Mouse (Mus musculus) frontal cortex, postnatal 25 days (tissue): ENCODE measurements at regions not wholly inside any gene's neighbourhood (a gene's known extent, or its start where the extent isn't known, plus 50 kb on each side); places are given as distances from the start of the nearest gene placed in this dataset.
"Not testable (repeated sequence)": the region's sequence is repeated elsewhere in the genome, so short reads cannot be mapped to it uniquely, and the experiment has no call there.

Source experiments
- DNase-seq, 2 experiments: peaks; one replicate each; pipeline ENCODE4 v3.0.0; 2022; ENCODE audit warnings: low spot score in 2 of 2

DNA sequence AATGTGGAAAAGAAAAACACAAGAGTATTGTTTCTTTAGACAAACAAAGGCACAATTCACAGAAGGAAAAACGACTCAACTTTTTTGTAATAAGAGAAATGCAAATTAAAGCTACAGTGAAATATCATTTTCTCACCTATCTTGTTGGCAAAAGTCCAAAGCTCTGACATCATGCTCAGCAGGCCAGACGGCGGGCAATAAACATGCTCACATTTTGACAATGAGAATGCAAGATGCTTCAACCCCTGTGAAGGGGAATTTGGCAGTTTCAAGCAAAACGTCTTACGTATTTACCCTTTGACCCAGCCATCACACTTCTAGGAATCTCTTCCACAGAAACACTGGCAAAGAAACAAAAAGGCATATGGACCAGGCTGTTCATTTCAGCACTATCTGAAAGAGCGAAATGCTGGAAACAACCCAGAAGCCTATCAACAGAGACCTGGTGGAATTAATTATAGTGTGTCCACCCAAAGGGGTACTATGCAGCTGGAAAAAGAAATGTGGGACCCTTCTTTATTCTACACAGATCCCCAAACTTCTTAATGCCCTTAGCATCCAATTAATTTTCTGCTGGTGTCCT lies 203.4 kb upstream of the 2610301B20Rik start:
- DNase-seq = no peak

DNA sequence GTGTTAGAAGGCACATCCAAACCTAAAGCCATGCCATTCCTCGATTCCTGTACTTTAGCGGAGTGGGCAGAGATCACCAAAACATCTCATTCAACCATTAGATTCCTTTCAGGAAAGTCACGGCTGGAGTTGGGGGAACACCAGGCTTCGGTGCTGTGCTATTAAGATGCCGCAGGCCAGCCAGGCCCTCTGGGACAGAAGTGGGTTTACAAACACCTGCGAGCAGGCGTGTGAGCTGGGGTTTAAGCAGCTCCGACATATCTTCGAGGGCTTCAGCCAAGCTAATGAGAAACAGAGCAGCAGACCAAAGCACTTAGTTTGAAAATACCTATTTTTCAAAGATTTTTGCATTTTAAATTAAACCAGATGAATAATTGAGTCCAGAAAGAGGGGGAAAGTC lies 183.2 kb upstream of the 2610301B20Rik start:
- DNase-seq = no peak

DNA sequence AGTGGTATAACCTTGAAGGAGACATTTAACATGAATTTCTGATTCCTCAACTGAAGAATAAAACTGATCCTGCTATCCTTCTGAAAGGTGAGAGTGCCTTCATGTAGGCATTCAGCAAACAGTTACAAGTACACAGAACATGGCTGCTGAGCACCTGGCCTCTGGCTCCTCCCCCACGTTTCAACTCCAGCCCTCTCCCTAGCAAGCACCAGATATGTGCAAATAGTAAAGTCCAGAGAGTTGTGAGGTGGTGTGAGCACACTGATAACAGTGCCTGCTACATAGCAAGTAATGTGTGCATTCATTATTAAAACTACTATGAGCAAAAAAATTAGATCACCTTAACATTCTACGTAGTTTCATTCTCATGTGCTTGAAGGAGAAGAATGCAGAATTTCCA lies 181.4 kb upstream of the 2610301B20Rik start:
- no peak for DNase-seq

DNA sequence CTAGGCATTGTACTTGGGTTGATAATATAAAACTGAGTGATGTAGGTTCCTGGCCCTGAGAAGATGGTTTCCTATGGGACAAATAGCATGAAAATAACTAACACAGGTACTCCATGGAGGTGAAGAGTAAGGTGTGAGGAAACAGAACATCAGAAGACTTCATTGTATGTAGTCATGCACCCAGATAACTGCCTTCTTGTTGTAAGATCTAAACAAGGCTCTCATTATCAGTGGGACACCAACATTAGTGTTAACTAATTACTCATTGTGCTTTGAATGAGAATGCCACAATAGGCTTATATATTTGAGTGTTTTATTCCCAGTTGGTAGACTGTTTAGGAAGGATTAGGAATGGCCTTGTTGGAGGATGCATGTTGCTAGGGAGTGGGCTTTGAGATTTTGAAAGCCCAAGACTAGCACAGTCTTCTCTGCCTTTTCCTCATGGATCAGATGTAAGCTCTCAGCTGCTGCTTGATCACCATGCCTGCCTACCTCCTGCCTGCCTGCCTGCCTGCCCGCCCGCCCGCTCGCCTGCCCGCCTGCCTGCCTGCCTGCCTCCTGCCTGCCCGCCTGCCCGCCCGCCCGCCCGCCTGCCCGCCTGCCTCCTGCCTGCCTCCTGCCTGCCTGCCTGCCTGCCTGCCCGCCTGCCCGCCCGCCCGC lies 180.7 kb upstream of the 2610301B20Rik start:
- no peak for DNase-seq

DNA sequence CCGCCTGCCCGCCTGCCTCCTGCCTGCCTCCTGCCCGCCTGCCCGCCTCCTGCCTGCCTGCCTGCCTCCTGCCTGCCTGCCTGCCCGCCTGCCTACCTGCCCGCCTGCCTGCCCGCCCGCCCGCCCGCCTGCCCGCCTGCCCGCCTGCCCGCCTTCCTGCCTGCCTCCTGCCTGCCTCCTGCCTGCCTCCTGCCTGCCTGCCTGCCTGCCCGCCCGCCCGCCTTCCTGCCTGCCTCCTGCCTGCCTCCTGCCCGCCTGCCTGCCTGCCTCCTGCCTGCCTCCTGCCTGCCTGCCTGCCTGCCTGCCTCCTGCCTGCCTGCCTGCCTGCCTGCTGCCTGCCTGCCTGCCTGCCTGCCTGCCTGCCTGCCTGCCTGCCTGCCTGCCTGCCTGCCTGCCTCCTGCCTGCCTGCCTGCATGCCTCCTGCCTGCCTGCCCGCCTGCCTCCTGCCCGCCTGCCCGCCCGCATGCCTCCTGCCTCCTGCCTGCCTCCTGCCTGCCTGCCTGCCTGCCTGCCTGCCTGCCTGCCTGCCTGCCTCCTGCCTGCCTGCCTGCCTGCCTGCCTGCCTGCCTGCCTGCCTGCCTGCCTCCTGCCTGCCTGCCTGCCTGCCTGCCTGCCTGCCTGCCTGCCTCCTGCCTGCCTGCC lies 180.1 kb upstream of the 2610301B20Rik start:
- not testable (repeated sequence) for DNase-seq

DNA sequence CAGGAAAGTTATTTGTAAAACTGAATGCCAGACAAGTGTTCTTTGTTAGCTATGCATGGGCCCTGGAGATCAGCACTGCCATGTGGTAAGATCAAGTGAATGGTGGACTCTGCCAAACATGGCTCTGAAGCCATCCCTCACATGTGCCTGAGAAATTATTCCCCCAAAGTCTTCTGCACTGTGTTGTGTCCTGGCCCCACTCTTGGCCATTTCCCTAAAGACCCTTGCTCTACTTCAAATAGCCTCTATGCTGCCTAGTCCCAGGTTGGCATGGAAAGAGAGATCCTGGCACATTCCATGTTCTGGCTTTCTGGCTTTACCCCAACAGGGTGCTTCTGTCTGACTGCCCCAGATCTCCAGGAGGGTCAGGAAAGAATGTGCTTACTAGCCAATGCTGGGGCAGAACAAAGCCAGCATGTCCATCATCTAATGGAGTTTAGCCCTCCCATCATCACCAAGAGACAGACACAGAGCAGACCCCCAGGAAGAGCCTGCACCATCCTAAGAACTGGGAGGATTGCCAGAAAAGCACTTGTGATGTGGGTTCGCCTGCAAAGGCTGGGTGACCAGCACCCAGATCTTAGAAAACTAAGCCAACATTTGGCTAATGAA lies 177.0 kb upstream of the 2610301B20Rik start:
- DNase-seq = no peak

DNA sequence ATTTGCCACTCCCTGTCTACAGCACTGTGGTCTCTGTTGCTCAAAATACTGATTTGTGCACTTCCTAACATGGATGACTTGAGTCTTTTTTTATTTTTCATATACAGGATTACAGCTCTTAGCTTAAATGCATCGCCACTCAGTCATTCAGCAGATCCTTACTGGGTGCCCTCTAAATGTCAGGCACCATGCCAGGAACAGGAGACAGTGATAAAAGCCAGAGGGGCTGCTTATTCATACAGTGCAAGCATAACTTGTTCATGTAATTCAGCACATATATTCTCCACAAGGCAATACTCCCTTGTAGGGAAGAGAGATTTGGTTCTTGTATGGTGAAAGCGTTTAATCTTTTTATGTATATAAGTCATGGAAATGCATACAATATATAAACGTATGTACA lies 175.7 kb upstream of the 2610301B20Rik start:
- DNase-seq = no peak

DNA sequence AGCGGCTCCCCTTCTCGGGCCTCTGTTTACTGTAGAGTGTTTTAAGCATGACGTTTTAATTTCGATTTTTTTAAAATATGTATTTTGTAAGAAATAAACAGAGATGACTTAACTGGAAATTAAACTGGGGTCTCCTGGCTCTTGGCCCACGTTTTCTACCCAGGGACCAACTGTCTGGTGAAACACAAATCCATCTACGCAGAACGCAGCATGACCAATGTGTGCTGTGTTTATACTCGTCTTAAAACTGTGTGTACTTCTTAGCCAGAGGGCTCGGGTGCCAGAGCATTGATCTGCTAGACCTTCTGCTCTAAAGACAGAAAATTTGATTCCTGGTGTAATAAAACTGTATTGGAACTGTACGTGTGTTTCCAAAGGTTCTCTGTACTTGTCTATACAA lies 172.8 kb upstream of the 2610301B20Rik start:
- no peak for DNase-seq

DNA sequence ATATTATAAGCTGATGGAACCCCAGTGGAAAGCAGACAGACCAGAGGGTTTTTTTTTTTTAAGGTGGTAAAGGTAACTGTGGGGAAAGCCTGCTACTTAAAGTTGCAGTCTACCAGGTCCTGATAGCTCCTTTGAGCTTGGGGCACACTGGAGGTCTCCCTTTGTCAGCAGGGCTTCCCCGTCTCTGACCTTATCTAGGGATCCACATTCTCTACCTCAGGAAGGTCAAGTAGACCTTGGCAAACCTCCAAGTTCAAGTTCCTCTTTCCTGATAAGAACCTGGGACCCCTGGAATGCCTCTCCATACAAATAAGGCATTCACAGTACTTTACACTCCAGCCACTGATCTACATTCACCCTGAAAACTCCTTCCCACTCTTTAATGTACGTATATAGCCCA lies 171.1 kb upstream of the 2610301B20Rik start:
- DNase-seq = no peak

DNA sequence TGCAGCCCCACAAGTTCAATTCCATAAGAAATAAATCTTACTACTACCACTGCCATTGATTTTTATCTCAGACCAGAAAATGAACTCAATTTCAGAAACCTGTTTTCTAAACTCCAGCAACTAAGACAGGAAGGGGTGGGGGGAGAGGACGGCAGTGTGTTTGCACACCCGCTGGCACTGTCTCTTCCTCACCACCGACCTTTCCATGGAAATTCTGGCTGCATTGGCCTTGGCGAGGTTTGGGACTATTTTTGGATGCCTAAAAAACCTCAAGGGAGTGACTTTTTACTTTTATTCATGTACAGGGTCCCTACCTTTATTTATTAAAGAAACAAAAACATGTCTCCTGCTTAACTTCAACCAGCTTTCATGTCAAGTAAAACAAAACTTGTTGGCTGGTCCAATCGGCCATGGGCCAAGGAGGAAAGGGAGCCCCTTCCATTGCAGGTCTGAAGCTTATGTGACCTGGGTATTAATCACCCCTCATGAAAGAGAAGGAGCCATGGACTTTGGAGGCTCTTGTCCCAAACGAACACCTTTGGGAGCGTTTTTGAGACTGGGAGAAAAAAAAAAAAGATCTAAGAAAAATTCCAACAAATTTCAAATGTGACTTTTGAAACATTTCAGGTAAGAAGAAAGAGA lies 167.2 kb upstream of the 2610301B20Rik start:
- no peak for DNase-seq

DNA sequence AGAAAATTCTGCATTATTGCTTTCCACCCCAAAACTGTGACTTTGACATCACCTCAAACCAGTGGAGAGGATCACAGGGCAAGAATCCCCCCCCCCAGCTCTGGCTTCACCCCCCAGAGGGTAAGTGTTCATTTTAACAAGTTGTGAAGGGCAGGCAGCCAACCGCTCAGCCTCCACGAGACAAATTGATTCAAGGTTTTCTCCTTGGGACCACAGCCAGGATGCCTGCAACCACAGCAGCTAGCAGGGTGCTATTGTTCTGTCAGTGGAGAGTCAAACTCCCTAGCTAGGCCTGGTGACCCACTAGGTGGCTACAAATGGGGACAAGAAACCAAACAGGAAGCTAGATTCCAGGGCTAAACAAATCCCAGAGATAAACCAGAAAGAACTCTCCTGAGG lies 166.6 kb upstream of the 2610301B20Rik start:
- no peak for DNase-seq

DNA sequence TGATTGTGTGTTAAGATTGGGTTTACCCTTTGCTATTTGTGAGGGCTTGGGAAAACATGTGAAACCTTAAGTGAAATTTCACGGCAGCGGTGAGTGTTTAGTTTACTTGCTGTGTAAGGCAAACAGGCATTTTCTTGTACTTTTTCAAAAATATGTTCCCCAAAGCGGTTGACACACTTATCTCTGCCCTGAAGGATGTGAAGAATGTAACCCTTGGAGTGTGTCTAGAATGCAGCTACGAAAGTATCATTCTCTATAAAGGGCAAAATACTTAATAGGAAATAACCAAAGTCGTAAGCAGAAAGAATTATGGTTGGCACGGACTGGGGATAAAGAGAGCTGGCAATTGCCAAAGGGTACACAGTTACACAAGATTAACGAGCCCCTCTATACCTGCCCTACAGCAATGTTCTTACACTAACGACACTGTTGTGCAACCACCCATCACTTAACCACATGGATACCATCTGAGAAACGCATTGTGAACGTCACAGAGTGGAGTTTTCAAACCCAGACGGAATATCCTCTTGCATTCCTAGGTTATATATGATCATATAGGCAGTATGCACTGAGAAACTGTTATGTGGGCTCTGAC lies 162.3 kb upstream of the 2610301B20Rik start:
- no peak for DNase-seq

DNA sequence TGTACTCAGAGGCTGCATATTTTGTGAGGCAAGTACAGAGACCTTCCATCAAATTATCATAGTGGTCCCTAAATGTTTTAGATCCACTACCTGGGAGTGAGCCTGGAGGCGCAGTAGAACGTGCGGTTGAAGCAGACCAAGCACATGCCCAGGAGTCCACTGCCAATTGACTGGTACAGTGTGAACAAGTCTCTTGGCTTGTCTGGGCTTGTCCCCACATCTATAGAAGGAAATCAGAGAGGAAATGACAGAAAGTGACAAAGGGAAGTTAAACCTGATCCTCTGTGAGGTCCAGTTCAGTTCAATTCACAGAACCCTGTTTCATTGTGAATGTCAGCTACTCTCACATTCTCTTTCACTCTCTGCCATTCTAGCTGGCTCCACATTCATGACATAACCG lies 151.0 kb upstream of the 2610301B20Rik start:
- no peak for DNase-seq

DNA sequence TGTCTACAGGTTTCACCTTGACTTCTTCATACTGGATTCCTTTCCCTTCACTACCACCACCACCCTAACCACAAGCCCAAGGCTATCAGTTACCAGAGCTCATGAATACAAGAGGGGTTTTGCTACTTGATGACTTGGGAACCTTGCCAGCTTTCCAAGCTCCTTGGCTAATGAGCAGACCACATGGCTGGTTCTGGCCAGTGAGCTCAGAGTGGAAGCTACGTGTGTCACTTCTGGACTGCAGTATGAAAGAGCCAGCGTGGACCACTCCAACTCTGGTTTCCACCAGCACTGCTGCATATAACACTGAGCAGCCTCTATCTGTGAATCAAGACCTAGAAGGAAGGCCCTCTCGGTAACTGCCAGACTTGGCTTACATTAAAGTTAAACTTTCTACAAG lies 146.4 kb upstream of the 2610301B20Rik start:
- DNase-seq = no peak

DNA sequence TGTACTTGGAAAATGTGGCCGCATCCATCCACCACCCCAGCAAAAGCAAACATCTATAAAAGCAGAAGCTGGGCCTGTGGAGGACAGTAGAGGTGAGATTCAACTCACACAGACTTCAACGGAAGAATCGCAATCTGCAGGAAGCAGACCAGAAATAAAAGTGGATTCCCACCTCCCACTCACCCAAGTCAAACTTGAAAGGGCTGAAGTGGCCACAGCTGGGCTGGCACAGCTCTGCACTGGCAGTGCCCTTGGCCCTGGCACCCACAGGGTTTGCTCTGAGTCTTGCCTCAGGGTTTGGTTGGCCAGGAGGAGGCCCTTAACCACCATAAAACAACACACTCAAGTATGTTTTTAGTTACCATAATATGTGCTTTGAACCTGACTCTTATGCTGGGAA lies 129.1 kb upstream of the 2610301B20Rik start:
- no peak for DNase-seq

DNA sequence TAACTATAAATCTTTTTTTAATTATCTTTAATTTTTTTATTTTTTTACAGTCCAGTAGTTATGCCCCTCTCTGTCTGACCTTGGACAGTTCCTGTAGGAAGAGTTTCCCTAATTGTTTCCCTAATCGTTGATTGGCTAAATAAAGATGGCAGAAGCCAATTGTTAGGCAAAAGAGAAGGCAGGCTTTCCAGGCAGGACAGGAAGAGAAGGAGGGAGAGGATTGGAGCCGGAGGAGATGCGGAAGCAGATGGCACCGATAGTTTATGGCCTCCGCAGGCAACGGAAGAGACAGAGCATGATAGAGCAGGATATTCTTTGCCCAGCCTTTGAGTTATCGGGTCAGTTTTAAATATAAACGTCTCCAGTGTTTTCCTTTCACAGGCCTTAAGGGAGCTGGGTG lies 125.5 kb upstream of the 2610301B20Rik start:
- no peak for DNase-seq

DNA sequence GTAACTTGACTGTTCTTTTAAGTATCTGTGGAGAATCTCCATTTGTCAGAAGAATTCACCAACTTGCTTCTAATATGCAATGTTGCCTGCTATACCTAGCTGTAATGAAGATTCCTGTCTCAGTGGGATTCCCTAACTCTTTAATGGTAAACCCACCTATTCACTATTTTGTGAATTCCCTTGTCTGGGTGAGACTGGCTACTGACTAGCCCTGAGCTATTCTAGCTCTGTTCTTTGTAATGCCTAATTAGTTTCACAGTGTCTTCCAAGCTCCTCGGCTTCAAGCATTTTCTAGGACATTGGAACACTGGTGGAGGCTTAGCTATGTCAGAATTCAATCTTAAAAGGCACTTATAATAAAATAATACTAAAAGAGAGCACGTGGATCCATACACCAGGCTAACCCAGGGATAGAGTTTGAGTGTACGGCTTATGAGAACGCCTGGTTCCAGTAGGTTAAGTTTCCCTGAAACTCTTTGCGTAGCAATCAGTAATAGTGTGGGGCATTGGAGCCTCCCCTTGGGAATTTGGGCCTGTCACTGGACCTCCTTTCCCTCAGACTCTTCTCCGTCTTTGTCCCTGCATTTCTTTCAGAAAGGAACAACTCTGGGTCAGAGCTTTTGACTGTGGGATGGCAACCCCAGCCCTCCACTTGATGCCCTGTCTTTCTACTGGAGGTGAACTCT lies 123.8 kb upstream of the 2610301B20Rik start:
- not testable (repeated sequence) for DNase-seq

DNA sequence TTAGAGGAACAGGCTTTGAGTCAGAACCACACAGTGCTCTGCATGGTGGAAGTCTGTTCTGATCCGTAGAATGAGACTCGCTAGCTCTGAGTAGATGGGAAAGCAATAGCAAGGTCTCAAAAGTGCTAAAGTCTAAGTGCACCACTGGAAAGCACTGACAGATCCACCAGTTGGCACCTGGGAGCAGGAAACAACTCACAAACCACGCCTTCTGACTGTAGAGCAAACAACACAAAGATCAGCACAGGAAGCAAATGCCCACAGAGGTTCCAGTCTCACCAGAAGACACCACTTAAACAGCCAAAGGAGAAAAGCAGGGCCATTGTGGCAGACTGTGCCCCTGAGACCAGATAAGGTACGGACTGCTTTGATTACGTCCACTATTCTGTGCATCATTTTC lies 121.1 kb upstream of the 2610301B20Rik start:
- DNase-seq = no peak

DNA sequence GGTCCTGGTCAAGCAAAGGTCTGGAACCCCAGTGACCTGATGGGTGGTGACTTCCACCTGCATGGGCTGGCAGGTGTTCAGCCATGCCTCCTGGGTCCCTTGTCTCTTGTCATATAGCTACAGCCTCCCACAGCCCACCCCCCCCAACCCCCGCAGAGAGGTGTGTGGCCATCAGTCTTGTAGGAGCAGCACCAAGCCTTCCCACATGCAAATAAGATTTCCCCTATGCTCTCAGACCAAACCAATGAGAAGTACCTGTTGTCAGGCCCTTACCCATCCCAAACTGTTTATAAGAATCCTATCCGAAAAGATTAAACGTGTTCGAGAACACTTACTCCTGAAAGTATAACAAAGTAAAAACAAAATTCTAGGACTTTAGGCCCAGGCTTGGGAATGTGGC lies 114.8 kb upstream of the 2610301B20Rik start:
- no peak for DNase-seq

DNA sequence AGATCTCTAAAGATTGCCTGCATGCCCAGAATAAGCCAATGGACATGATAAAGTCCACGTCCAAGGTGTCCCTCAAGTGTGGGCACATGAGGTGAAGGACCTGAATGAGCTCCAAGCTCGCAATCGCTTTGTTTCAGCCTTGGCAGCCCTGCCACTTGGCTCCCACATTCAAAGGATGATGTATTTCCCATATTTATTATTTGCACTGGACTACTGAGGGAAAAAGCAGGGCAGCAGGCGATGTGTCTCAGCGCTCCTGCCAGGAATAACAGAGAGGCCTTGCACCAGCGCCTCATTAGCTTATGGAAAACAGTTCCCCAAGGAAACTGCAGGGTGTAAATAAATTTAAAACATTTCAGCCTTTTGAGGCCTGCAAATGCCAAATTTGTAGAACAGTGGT lies 106.6 kb upstream of the 2610301B20Rik start:
- DNase-seq = no peak

DNA sequence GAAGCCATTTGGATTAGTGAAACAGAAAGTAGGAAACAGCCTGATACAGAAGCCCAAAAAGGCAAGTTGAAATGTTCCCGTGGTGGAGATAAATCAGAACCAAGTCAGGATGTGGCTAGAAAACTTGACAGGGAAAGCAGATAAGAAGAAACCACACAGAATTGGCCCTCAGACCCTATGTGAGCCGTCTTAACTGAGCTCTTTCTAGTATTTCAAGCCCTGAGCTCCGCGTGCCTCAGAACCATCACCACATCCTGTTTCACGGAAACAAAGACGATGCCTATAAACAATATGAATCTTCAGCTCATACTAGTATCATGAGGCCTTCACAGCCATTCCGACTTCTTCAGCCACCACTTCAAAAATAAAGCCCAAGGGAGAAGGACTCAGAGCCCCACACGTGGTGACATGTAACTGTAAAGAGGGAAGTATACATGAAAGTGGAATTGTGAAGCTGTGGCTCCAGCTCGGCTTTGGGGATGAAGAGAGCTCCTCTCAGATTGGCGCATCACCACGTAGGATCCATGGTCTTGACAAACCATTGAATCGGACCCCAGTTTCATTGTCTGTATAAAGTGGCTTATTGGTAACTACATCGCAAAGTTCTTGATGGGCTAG lies 104.2 kb upstream of the 2610301B20Rik start:
- DNase-seq = no peak
